Mouse (Mus musculus) heart, postnatal 0 days (tissue): ENCODE results near the gene Slc5a12.

Experiments
- CTCF ChIP-seq: IDR thresholded peaks from 2 replicates; pipeline ENCODE4 v1.5.1; 2016; ENCODE audit warnings: antibody characterized with exemption, control low read depth, low read depth
- EP300 ChIP-seq: IDR thresholded peaks from 2 replicates; pipeline ENCODE4 v1.6.1; 2016; ENCODE audit warnings: antibody characterized with exemption, low read depth

GRCm38 (mm10) chr2:110564673-110565627, 32.1 kb upstream of the Slc5a12 start:
- peak; percentile 79 for TF ChIP-seq CTCF
- TF ChIP-seq EP300, result no peak
